Mouse (Mus musculus): ENCODE data around the gene Otos. TPM values are rescaled to one million over a fixed set of nuclear protein-coding genes. Genes with fewer than 3 reads are reported as not detected.

Gene Otos
- polyA plus RNA-seq, 1 experiment = 0.20 TPM

- 75% methylated on average over 1 of the region's 1 CpGs for WGBS
Observed at GRCm38 (mm10) chr1:92634569-92634968, 14.1 kb downstream of the Otos start.

GRCm38 (mm10) chr1:92633726-92634125 is 14.9 kb downstream of the Otos start:
- no peaks in the 10 kb centered on the region for H3K27me3 ChIP-seq (ENCODE audit: control insufficient read depth, insufficient read depth, low read length)
- H3K4me3 ChIP-seq (ENCODE audit: low read depth, low read length) = no peak overlapping the region
- TF ChIP-seq CTCF (IDR thresholded peaks at IDR 0.05; ENCODE audit: extremely low read depth, insufficient read length, insufficient replicate concordance, low read depth, low read length) (no peak), POLR2A (IDR thresholded peaks at IDR 0.05; ENCODE audit: low read depth, low read length) (no peak)
- H3K36me3 ChIP-seq (ENCODE audit: control insufficient read depth, insufficient read depth, low read length) = peaks cover 16% of the 10 kb centered on the region; the same call in 1 of the 2 replicates
- WGBS = 87% methylated on average over 8 of the region's 8 CpGs
- H3K4me1 ChIP-seq (ENCODE audit: control insufficient read depth, insufficient read depth, insufficient read length, low read length) = no peaks in the 10 kb centered on the region
- no peak overlapping the region for H3K27ac ChIP-seq (ENCODE audit: insufficient read depth, low read depth, low read length)

More at GRCm38 (mm10) chr1:92634569-92634968, 14.1 kb downstream of the Otos start:
- Histone ChIP-seq H3K27ac (ENCODE audit: insufficient read depth, low read depth, low read length) (no peak overlapping the region), H3K4me3 (ENCODE audit: low read depth, low read length) (no peak overlapping the region), H3K4me1 (ENCODE audit: control insufficient read depth, insufficient read depth, insufficient read length, low read length) (no peaks in the 10 kb centered on the region), H3K27me3 (ENCODE audit: control insufficient read depth, insufficient read depth, low read length) (no peaks in the 10 kb centered on the region), H3K36me3 (ENCODE audit: control insufficient read depth, insufficient read depth, low read length) (peaks cover 16% of the 10 kb centered on the region; the same call in 1 of the 2 replicates)
- TF ChIP-seq POLR2A (IDR thresholded peaks at IDR 0.05; ENCODE audit: low read depth, low read length) (no peak), CTCF (IDR thresholded peaks at IDR 0.05; ENCODE audit: extremely low read depth, insufficient read length, insufficient replicate concordance, low read depth, low read length) (no peak)

GRCm38 (mm10) chr1:92632948-92633347 is 15.7 kb downstream of the Otos start:
- TF ChIP-seq CTCF (IDR thresholded peaks at IDR 0.05; ENCODE audit: extremely low read depth, insufficient read length, insufficient replicate concordance, low read depth, low read length) = no peak
- no peak for TF ChIP-seq POLR2A (IDR thresholded peaks at IDR 0.05; ENCODE audit: low read depth, low read length)

GRCm38 (mm10) chr1:92632196-92632595 is 16.4 kb downstream of the Otos start:
- Histone ChIP-seq H3K27me3 (ENCODE audit: control insufficient read depth, insufficient read depth, low read length) (no peaks in the 10 kb centered on the region), H3K4me1 (ENCODE audit: control insufficient read depth, insufficient read depth, insufficient read length, low read length) (no peaks in the 10 kb centered on the region), H3K36me3 (ENCODE audit: control insufficient read depth, insufficient read depth, low read length) (peaks cover 9% of the 10 kb centered on the region; the same call in 1 of the 2 replicates)

More at GRCm38 (mm10) chr1:92632948-92633347, 15.7 kb downstream of the Otos start:
- WGBS = 57% methylated on average over 6 of the region's 6 CpGs
- Histone ChIP-seq H3K4me3 (ENCODE audit: low read depth, low read length) (no peak overlapping the region), H3K4me1 (ENCODE audit: control insufficient read depth, insufficient read depth, insufficient read length, low read length) (no peaks in the 10 kb centered on the region), H3K27ac (ENCODE audit: insufficient read depth, low read depth, low read length) (no peak overlapping the region), H3K36me3 (ENCODE audit: control insufficient read depth, insufficient read depth, low read length) (peaks cover 12% of the 10 kb centered on the region; the same call in 1 of the 2 replicates), H3K27me3 (ENCODE audit: control insufficient read depth, insufficient read depth, low read length) (no peaks in the 10 kb centered on the region)

GRCm38 (mm10) chr1:92628227-92628626 is 20.4 kb downstream of the Otos start:
- no peaks in the 10 kb centered on the region for H3K4me1 ChIP-seq (ENCODE audit: control insufficient read depth, insufficient read depth, insufficient read length, low read length)
- TF ChIP-seq CTCF (IDR thresholded peaks at IDR 0.05; ENCODE audit: extremely low read depth, insufficient read length, insufficient replicate concordance, low read depth, low read length) (no peak), POLR2A (IDR thresholded peaks at IDR 0.05; ENCODE audit: low read depth, low read length) (no peak)
- 66% methylated on average over 4 of the region's 4 CpGs for WGBS
- no peaks in the 10 kb centered on the region; the same call in 1 of the 2 replicates for H3K27me3 ChIP-seq (ENCODE audit: control insufficient read depth, insufficient read depth, low read length)
- H3K27ac ChIP-seq (ENCODE audit: insufficient read depth, low read depth, low read length) = no peak overlapping the region
- no peak overlapping the region for H3K4me3 ChIP-seq (ENCODE audit: low read depth, low read length)
- H3K36me3 ChIP-seq (ENCODE audit: control insufficient read depth, insufficient read depth, low read length) = no peaks in the 10 kb centered on the region

More at GRCm38 (mm10) chr1:92632196-92632595, 16.4 kb downstream of the Otos start:
- H3K27ac ChIP-seq (ENCODE audit: insufficient read depth, low read depth, low read length) = no peak overlapping the region
- 77% methylated on average over 5 of the region's 5 CpGs for whole genome bisulfite sequencing
- TF ChIP-seq POLR2A (IDR thresholded peaks at IDR 0.05; ENCODE audit: low read depth, low read length) = no peak
- no peak for TF ChIP-seq CTCF (IDR thresholded peaks at IDR 0.05; ENCODE audit: extremely low read depth, insufficient read length, insufficient replicate concordance, low read depth, low read length)
- no peak overlapping the region for H3K4me3 ChIP-seq (ENCODE audit: low read depth, low read length)

DNA sequence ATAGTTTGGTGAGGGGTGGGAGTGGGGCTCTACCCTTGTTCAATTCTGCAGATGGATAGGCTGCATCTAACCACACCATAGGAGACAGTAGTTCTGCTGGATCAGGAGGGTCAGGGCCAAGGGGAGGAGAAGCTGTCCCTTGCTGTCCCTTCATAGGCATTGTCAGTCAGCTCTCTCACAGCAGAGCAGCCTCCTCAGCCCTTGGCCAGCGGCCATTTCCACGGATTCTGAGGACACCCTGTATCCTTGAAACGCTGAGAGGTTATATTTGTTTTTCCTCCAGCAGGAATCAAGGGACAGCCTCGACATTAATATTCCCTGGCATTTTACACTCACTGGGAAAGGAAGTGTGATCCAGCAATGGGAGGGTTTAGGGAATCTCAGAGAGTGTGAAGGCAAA is 30.3 kb downstream of the Otos start:
- TF ChIP-seq CTCF (IDR thresholded peaks at IDR 0.05; ENCODE audit: extremely low read depth, insufficient read length, insufficient replicate concordance, low read depth, low read length) = no peak
- no peak for TF ChIP-seq POLR2A (IDR thresholded peaks at IDR 0.05; ENCODE audit: low read depth, low read length)
- WGBS = 40% methylated on average over 4 of the region's 4 CpGs

GRCm38 (mm10) chr1:92617488-92617887 is 31.2 kb downstream of the Otos start, which contains the start of gene Olfr12:
Gene Olfr12 (plus strand): TSS chr1:92617788.
- TF ChIP-seq CTCF (IDR thresholded peaks at IDR 0.05; ENCODE audit: extremely low read depth, insufficient read length, insufficient replicate concordance, low read depth, low read length) (no peak), POLR2A (IDR thresholded peaks at IDR 0.05; ENCODE audit: low read depth, low read length) (no peak)
- no peaks in the 10 kb centered on the region for H3K4me1 ChIP-seq (ENCODE audit: control insufficient read depth, insufficient read depth, insufficient read length, low read length)
- 47% methylated on average over 2 of the region's 2 CpGs for WGBS
- no peak within 1 kb of the TSS for H3K27ac ChIP-seq (ENCODE audit: insufficient read depth, low read depth, low read length)
- H3K27me3 ChIP-seq (ENCODE audit: control insufficient read depth, insufficient read depth, low read length) = no peaks in the 10 kb centered on the region
- H3K36me3 ChIP-seq (ENCODE audit: control insufficient read depth, insufficient read depth, low read length) = no peaks in the 10 kb centered on the region
- H3K4me3 ChIP-seq (ENCODE audit: low read depth, low read length) = no peak within 1 kb of the TSS

More for the DNA sequence above, 30.3 kb downstream of the Otos start:
- Histone ChIP-seq H3K27ac (ENCODE audit: insufficient read depth, low read depth, low read length) (no peak overlapping the region), H3K4me1 (ENCODE audit: control insufficient read depth, insufficient read depth, insufficient read length, low read length) (no peaks in the 10 kb centered on the region), H3K4me3 (ENCODE audit: low read depth, low read length) (no peak overlapping the region), H3K27me3 (ENCODE audit: control insufficient read depth, insufficient read depth, low read length) (no peaks in the 10 kb centered on the region), H3K36me3 (ENCODE audit: control insufficient read depth, insufficient read depth, low read length) (no peaks in the 10 kb centered on the region)
